Mouse (Mus musculus) kidney, embryonic 16.5 days (tissue): ENCODE results near the gene Map4k3. TPM values are rescaled to one million over a fixed set of nuclear protein-coding genes. Genes with fewer than 3 reads are reported as not detected.
"Not testable (repeated sequence)": the region's sequence is repeated elsewhere in the genome, so short reads cannot be mapped to it uniquely, and the experiment has no call there.

Experiments used
- ATAC-seq: fragments of 200-750 bp; cut with Nextera tagmentation; 2 replicates; pipeline ENCODE4 v1.8.0; 2017; ENCODE audit warnings: moderate TSS enrichment; ENCODE audit not compliant: low FRiP score, low TSS enrichment
- H3K27ac ChIP-seq: fragments of 300-500 bp; sonication (generic); 2 replicates; pipeline ENCODE4 v1.5.1; 2014; ENCODE audit warnings: low read length
- H3K27me3 ChIP-seq: fragments of 300-500 bp; sonication (generic); 2 replicates; pipeline ENCODE4 v1.6.1; 2014; ENCODE audit warnings: low read length, control low read depth, mixed read lengths; ENCODE audit not compliant: insufficient read depth
- H3K36me3 ChIP-seq: fragments of 300-500 bp; sonication (generic); 2 replicates; pipeline ENCODE4 v1.6.1; 2014; ENCODE audit warnings: low read length, control low read depth, mixed read lengths; ENCODE audit not compliant: insufficient read depth
- H3K4me1 ChIP-seq: fragments of 300-500 bp; sonication (generic); 2 replicates; pipeline ENCODE4 v1.6.1; 2014; ENCODE audit warnings: low read length, control low read depth, mixed read lengths; ENCODE audit not compliant: insufficient read depth
- H3K4me2 ChIP-seq: fragments of 300-500 bp; sonication (generic); replicated peaks from 2 replicates; pipeline ENCODE4 v1.6.1; 2014; ENCODE audit warnings: low read depth, low read length
- H3K4me3 ChIP-seq: fragments of 300-500 bp; sonication (generic); 2 replicates; pipeline ENCODE4 v1.5.1; 2014; ENCODE audit warnings: mild to moderate bottlenecking, low read length
- H3K9ac ChIP-seq: fragments of 300-500 bp; sonication (generic); replicated peaks from 2 replicates; pipeline ENCODE4 v1.6.1; 2014; ENCODE audit warnings: low read length
- H3K9me3 ChIP-seq: fragments of 300-500 bp; sonication (generic); 2 replicates; pipeline ENCODE4 v1.6.1; 2016; ENCODE audit warnings: low read length, control low read depth
- WGBS: fragments of 180-500 bp; shearing (Covaris S2); extraction: QIAGEN DNeasy Blood & Tissue Kit; methylation state at CpG from one replicate; pipeline ENCODE4 v1.1.7; 2014; 5-methylcytosine and 5-hydroxymethylcytosine counted together
- polyA plus RNA-seq: library from polyadenylated mRNA; unstranded; fragments of >200 nt; fragmentation: Nextera tagmentation; extraction: Ambion mirVana; gene quantifications from 2 replicates; pipeline ENCODE4 v1.2.1, GENCODE M21; 2015

The Map4k3 gene
- polyA plus RNA-seq, 1 experiment from 2014 or later = 22.8 TPM

GRCm38 (mm10) chr17:80550981-80551380 is 177.3 kb downstream of the Map4k3 start:
- H3K4me3 ChIP-seq = no peak overlapping the region
- no peak overlapping the region for H3K9ac ChIP-seq
- no peaks in the 10 kb centered on the region for H3K27me3 ChIP-seq
- no peak overlapping the region for H3K27ac ChIP-seq
- 80% methylated on average over 15 of the region's 15 CpGs for WGBS
- H3K9me3 ChIP-seq = no peaks in the 10 kb centered on the region
- no peaks in the 10 kb centered on the region for H3K36me3 ChIP-seq
- no peak for ATAC-seq
- H3K4me2 ChIP-seq = no peak overlapping the region
- no peaks in the 10 kb centered on the region for H3K4me1 ChIP-seq

GRCm38 (mm10) chr17:80546846-80547245 is 181.4 kb downstream of the Map4k3 start:
- no peak for ATAC-seq
- Histone ChIP-seq H3K4me3 (no peak overlapping the region), H3K9me3 (no peaks in the 10 kb centered on the region), H3K9ac (no peak overlapping the region), H3K4me2 (no peak overlapping the region), H3K27ac (no peak overlapping the region), H3K27me3 (no peaks in the 10 kb centered on the region), H3K4me1 (no peaks in the 10 kb centered on the region), H3K36me3 (no peaks in the 10 kb centered on the region)
- whole genome bisulfite sequencing = 85% methylated on average over 2 of the region's 2 CpGs

GRCm38 (mm10) chr17:80546227-80546626 is 182.1 kb downstream of the Map4k3 start:
- no peak overlapping the region for H3K4me2 ChIP-seq
- H3K4me1 ChIP-seq = no peaks in the 10 kb centered on the region
- no peaks in the 10 kb centered on the region for H3K9me3 ChIP-seq
- no peaks in the 10 kb centered on the region for H3K36me3 ChIP-seq
- no peaks in the 10 kb centered on the region for H3K27me3 ChIP-seq
- 85% methylated on average over 8 of the region's 8 CpGs for WGBS
- ATAC-seq = no peak
- H3K9ac ChIP-seq = no peak overlapping the region
- H3K27ac ChIP-seq = no peak overlapping the region
- no peak overlapping the region for H3K4me3 ChIP-seq

DNA sequence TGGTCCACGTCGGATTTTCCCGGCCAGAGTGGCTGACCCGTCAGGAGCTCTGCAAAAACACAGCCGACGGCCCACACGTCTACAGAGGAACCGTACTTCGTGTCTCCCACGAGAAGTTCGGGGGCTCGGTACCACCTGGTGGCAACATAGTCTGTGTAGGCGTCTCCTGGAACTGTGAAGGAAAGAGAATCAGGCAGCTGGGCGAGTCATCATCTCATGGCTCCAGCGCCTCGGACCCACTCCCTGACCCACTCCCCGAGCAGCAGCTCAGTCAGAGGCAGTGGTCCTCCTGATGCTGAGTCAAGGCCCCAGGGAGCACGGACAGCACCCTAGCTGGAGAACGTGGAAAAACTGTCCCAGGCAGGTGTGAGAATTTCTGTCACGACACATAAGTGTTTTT is 184.6 kb downstream of the Map4k3 start:
- WGBS = 77% methylated on average over 20 of the region's 20 CpGs
- Histone ChIP-seq H3K9me3 (no peaks in the 10 kb centered on the region), H3K4me1 (no peaks in the 10 kb centered on the region), H3K36me3 (no peaks in the 10 kb centered on the region), H3K4me3 (no peak overlapping the region), H3K4me2 (no peak overlapping the region), H3K9ac (no peak overlapping the region), H3K27me3 (no peaks in the 10 kb centered on the region), H3K27ac (no peak overlapping the region)
- ATAC-seq = no peak

- H3K27me3 ChIP-seq = no peaks in the 10 kb centered on the region
- no peak overlapping the region for H3K4me2 ChIP-seq
- no peaks in the 10 kb centered on the region for H3K4me1 ChIP-seq
- WGBS = 64% methylated on average over 6 of the region's 6 CpGs
- no peaks in the 10 kb centered on the region for H3K36me3 ChIP-seq
- H3K4me3 ChIP-seq = no peak overlapping the region
- no peaks in the 10 kb centered on the region for H3K9me3 ChIP-seq
- no peak overlapping the region for H3K27ac ChIP-seq
- H3K9ac ChIP-seq = no peak overlapping the region
- no peak for ATAC-seq
Observed at GRCm38 (mm10) chr17:80537136-80537535, 191.1 kb downstream of the Map4k3 start.

- no peaks in the 10 kb centered on the region for H3K9me3 ChIP-seq
- no peak overlapping the region for H3K9ac ChIP-seq
- no peaks in the 10 kb centered on the region for H3K4me1 ChIP-seq
- no peak overlapping the region for H3K27ac ChIP-seq
- no peaks in the 10 kb centered on the region for H3K27me3 ChIP-seq
- no peak for ATAC-seq
- 61% methylated on average over 6 of the region's 6 CpGs for WGBS
- no peaks in the 10 kb centered on the region for H3K36me3 ChIP-seq
- no peak overlapping the region for H3K4me2 ChIP-seq
- H3K4me3 ChIP-seq = no peak overlapping the region
Observed at GRCm38 (mm10) chr17:80535633-80536032, 192.7 kb downstream of the Map4k3 start.

DNA sequence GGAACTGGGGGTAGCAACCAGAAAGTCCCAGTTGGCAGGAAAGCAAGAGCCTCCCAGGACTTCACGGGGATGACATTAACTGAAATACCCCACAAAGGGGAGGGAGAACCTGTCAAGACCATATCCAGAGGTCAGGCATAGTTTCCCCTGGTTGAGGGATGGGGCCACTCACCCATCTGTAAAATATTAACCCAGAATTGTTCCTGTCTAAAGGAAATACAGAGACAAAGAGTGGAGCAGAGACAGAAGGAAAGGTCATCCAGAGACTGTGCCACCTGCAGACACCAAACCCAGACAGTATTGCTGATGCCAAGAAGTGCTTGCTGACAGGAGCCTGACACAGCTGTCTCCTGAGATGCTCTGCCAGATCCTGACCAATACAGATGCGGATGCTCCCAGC is 196.9 kb downstream of the Map4k3 start:
- H3K27me3 ChIP-seq, H3K9ac ChIP-seq, H3K4me1 ChIP-seq, H3K27ac ChIP-seq, H3K4me2 ChIP-seq, ATAC-seq, H3K4me3 ChIP-seq, H3K9me3 ChIP-seq, H3K36me3 ChIP-seq: not testable (repeated sequence)
- 51% methylated on average over 2 of the region's 2 CpGs for WGBS

Other genes starting within 250 kb of the Map4k3 start
- gene Sos1, start 248.0 kb downstream of the Map4k3 start, polyA plus RNA-seq = 3.9 and 4.6 TPM in 2 replicates
- gene Cdkl4, start 150.7 kb downstream of the Map4k3 start, polyA plus RNA-seq = 0.80 and 0.99 TPM in 2 replicates
- 16.8 and 17.8 TPM in 2 replicates for gene Tmem178, start 216.1 kb upstream of the Map4k3 start, polyA plus RNA-seq